In genomic region chr4:98224366-98224765, GRCm38 (mm10) we compare ENCODE assay signal across 20 mouse cellular contexts.
DNase-seq lines count a peak whose midpoint lies in the region; ATAC-seq and TF ChIP-seq lines count a peak whose summit lies in the region.
"Had no signal": no experiment of that assay in that cellular context is flagged by ENCODE, and none has a peak within 500 bp of the region (broad histone marks: within the 10 kb centered on the region; RNA-seq: fewer than 3 reads in every experiment).

No protein-coding gene starts in this region.

- DNase-seq in hindbrain, postnatal 0 days (ENCODE audit: low spot score), result peak; percentile 6
- peak; percentile 39 for DNase-seq in limb, embryonic 10.5 days (ENCODE audit: low spot score)
- peak; percentile 25 for DNase-seq in limb, embryonic 14.5 days (ENCODE audit: low spot score)
- no peak for DNase-seq in MN1 (ENCODE audit: low spot score)
- no peak for DNase-seq in urinary bladder, postnatal 14 days (ENCODE audit: low spot score)
- DNase-seq: adrenal gland, adult 8-10 months; cerebellum, adult 11 months; cerebellum, adult 8-10 months; cerebellum, postnatal 14 days; embryo, embryonic 11 days; gastrocnemius, postnatal 10 days had no signal

- TF ChIP-seq POLR2A in limb, embryonic 14.5 days (IDR thresholded peaks at IDR 0.05; ENCODE audit: borderline replicate concordance, extremely low read depth, insufficient read depth, insufficient read length), result no peak

- ATAC-seq in hindbrain, postnatal 0 days, result no peak
- ATAC-seq in hindbrain, embryonic 16.5 days, result no peak
- ATAC-seq in embryonic facial prominence, embryonic 12.5 days (ENCODE audit: insufficient number of reproducible peaks, insufficient read depth, low FRiP score, low TSS enrichment), result no peak
- no peak for ATAC-seq in limb, embryonic 14.5 days (ENCODE audit: low FRiP score, low read depth)
- ATAC-seq: forebrain, embryonic 14.5 days; inflammation-experienced regulatory T-cells, adult 6 months had no signal

- H3K4me2 ChIP-seq in hindbrain, postnatal 0 days (ENCODE audit: low read depth, low read length), result no peak overlapping the region
- no peak overlapping the region for H3K4me2 ChIP-seq in hindbrain, embryonic 16.5 days (ENCODE audit: low read length)
- no peak overlapping the region for H3K4me2 ChIP-seq in embryonic facial prominence, embryonic 12.5 days (replicated peaks)
- H3K4me2 ChIP-seq in limb, embryonic 14.5 days (replicated peaks; ENCODE audit: low read depth, low read length, severe bottlenecking), result no peak overlapping the region
- H3K4me2 ChIP-seq: embryonic facial prominence, embryonic 13.5 days; heart, embryonic 12.5 days; hindbrain, embryonic 14.5 days had no signal

- no peak overlapping the region for H3K27ac ChIP-seq in hindbrain, postnatal 0 days
- H3K27ac ChIP-seq in hindbrain, embryonic 16.5 days (ENCODE audit: low read depth, low read length), result no peak overlapping the region
- H3K27ac ChIP-seq in embryonic facial prominence, embryonic 12.5 days, result 0 out of 2 replicates have a peak overlapping the region, but pooled peaks have one; percentile 51
- H3K27ac ChIP-seq in limb, embryonic 10.5 days, result peak overlapping the region; percentile 81
- H3K27ac ChIP-seq in limb, embryonic 14.5 days (replicated peaks; ENCODE audit: low read depth, low read length), result peak overlapping the region; percentile 55; the same call in 1 of the 2 replicates
- H3K27ac ChIP-seq: embryonic facial prominence, embryonic 13.5 days; hindbrain, embryonic 10.5 days; hindbrain, embryonic 14.5 days had no signal

- no peak overlapping the region for H3K4me3 ChIP-seq in hindbrain, postnatal 0 days (ENCODE audit: low read length)
- H3K4me3 ChIP-seq in hindbrain, embryonic 16.5 days (ENCODE audit: low read length), result no peak overlapping the region
- no peak overlapping the region for H3K4me3 ChIP-seq in embryonic facial prominence, embryonic 12.5 days
- no peak overlapping the region for H3K4me3 ChIP-seq in limb, embryonic 10.5 days
- H3K4me3 ChIP-seq in limb, embryonic 14.5 days (replicated peaks; ENCODE audit: low read length), result no peak overlapping the region
- H3K4me3 ChIP-seq: embryonic facial prominence, embryonic 13.5 days; heart, embryonic 12.5 days; hindbrain, embryonic 10.5 days had no signal

- H3K9ac ChIP-seq in hindbrain, postnatal 0 days (replicated peaks; ENCODE audit: low read length), result no peak overlapping the region
- no peak overlapping the region for H3K9ac ChIP-seq in hindbrain, embryonic 16.5 days (ENCODE audit: low read depth, low read length)
- no peak overlapping the region for H3K9ac ChIP-seq in embryonic facial prominence, embryonic 12.5 days
- H3K9ac ChIP-seq in limb, embryonic 14.5 days (ENCODE audit: low read depth, low read length, severe bottlenecking), result no peak overlapping the region
- H3K9ac ChIP-seq: embryonic facial prominence, embryonic 13.5 days; heart, embryonic 12.5 days; hindbrain, embryonic 14.5 days had no signal

- TF ChIP-seq CTCF in hindbrain, postnatal 0 days (IDR thresholded peaks at IDR 0.05; ENCODE audit: low read depth), result no peak

- no peaks in the 10 kb centered on the region for H3K9me3 ChIP-seq in hindbrain, postnatal 0 days (ENCODE audit: low read length)
- no peaks in the 10 kb centered on the region for H3K9me3 ChIP-seq in hindbrain, embryonic 16.5 days (ENCODE audit: control insufficient read depth, low read length)
- no peaks in the 10 kb centered on the region for H3K9me3 ChIP-seq in embryonic facial prominence, embryonic 12.5 days
- no peaks in the 10 kb centered on the region for H3K9me3 ChIP-seq in limb, embryonic 10.5 days (replicated peaks)
- H3K9me3 ChIP-seq in limb, embryonic 14.5 days (ENCODE audit: control insufficient read depth, low read length), result no peaks in the 10 kb centered on the region
- H3K9me3 ChIP-seq: embryonic facial prominence, embryonic 13.5 days; hindbrain, embryonic 10.5 days had no signal

- H3K36me3 ChIP-seq in hindbrain, postnatal 0 days (ENCODE audit: insufficient read depth, low read length), result no peaks in the 10 kb centered on the region
- H3K36me3 ChIP-seq in hindbrain, embryonic 16.5 days (ENCODE audit: control insufficient read depth, insufficient read depth, low read length), result no peaks in the 10 kb centered on the region
- no peaks in the 10 kb centered on the region for H3K36me3 ChIP-seq in embryonic facial prominence, embryonic 12.5 days
- no peaks in the 10 kb centered on the region for H3K36me3 ChIP-seq in limb, embryonic 10.5 days
- no peaks in the 10 kb centered on the region for H3K36me3 ChIP-seq in limb, embryonic 14.5 days (ENCODE audit: control insufficient read depth, insufficient read depth, low read length)
- H3K36me3 ChIP-seq: embryonic facial prominence, embryonic 13.5 days; heart, embryonic 12.5 days; hindbrain, embryonic 10.5 days had no signal

- no peaks in the 10 kb centered on the region for H3K4me1 ChIP-seq in hindbrain, postnatal 0 days (ENCODE audit: insufficient read depth, low read length)
- no peaks in the 10 kb centered on the region for H3K4me1 ChIP-seq in hindbrain, embryonic 16.5 days (ENCODE audit: control insufficient read depth, insufficient read depth, low read depth, low read length)
- peaks cover 8% of the 10 kb centered on the region; the same call in 1 of the 2 replicates for H3K4me1 ChIP-seq in embryonic facial prominence, embryonic 12.5 days
- H3K4me1 ChIP-seq in limb, embryonic 10.5 days, result peaks cover 34% of the 10 kb centered on the region
- H3K4me1 ChIP-seq in limb, embryonic 14.5 days (ENCODE audit: control insufficient read depth, insufficient read depth, low read length), result no peaks in the 10 kb centered on the region; the same call in 1 of the 2 replicates
- H3K4me1 ChIP-seq: heart, embryonic 12.5 days; hindbrain, embryonic 10.5 days had no signal

- no peaks in the 10 kb centered on the region for H3K27me3 ChIP-seq in hindbrain, postnatal 0 days (ENCODE audit: insufficient read depth, low read length)
- no peaks in the 10 kb centered on the region for H3K27me3 ChIP-seq in hindbrain, embryonic 16.5 days (replicated peaks; ENCODE audit: control insufficient read depth, insufficient read depth, low read length)
- H3K27me3 ChIP-seq in embryonic facial prominence, embryonic 12.5 days, result no peaks in the 10 kb centered on the region
- no peaks in the 10 kb centered on the region for H3K27me3 ChIP-seq in limb, embryonic 10.5 days (ENCODE audit: low read depth, poor library complexity, severe bottlenecking)
- no peaks in the 10 kb centered on the region for H3K27me3 ChIP-seq in limb, embryonic 14.5 days (ENCODE audit: control insufficient read depth, insufficient read depth, low read length)
- H3K27me3 ChIP-seq: CH12.LX; embryonic facial prominence, embryonic 13.5 days; heart, embryonic 12.5 days had no signal

- WGBS in hindbrain, postnatal 0 days, result 74% methylated on average over 7 of the region's 7 CpGs
- 76% methylated on average over 7 of the region's 7 CpGs for WGBS in hindbrain, embryonic 16.5 days
- WGBS in embryonic facial prominence, embryonic 12.5 days, result 59% methylated on average over 7 of the region's 7 CpGs
- 31% methylated on average over 7 of the region's 7 CpGs for WGBS in limb, embryonic 10.5 days
- WGBS in limb, embryonic 14.5 days, result 23% methylated on average over 7 of the region's 7 CpGs

Comparison
In these comparisons a context has a peak if more than half of its experiments do, and no peak if none do; other contexts are left out.
1. DNase-seq: peak in hindbrain, postnatal 0 days (single experiment), limb, embryonic 10.5 days (single experiment) and limb, embryonic 14.5 days (single experiment); none in MN1 (single experiment) and urinary bladder, postnatal 14 days (single experiment).
2. H3K27ac ChIP-seq: peak in embryonic facial prominence, embryonic 12.5 days (single experiment), limb, embryonic 10.5 days (single experiment) and limb, embryonic 14.5 days (single experiment); none in hindbrain, postnatal 0 days (single experiment) and hindbrain, embryonic 16.5 days (single experiment).